Comparison of ENCODE assay signal across 15 mouse cellular contexts in genomic region chr6:62205013-62205412, GRCm38 (mm10).
DNase-seq lines count a peak whose midpoint lies in the region; ATAC-seq lines count a peak whose summit lies in the region.
"Had no signal": no experiment of that assay in that cellular context is flagged by ENCODE, and none has a peak within 500 bp of the region (broad histone marks: within the 10 kb centered on the region; RNA-seq: fewer than 3 reads in every experiment).

No protein-coding gene starts in this region.

- no peak overlapping the region for H3K9ac ChIP-seq in hindbrain, embryonic 11.5 days (ENCODE audit: low read depth, low read length)
- no peak overlapping the region for H3K9ac ChIP-seq in hindbrain, embryonic 14.5 days
- no peak overlapping the region for H3K9ac ChIP-seq in neural tube, embryonic 11.5 days (ENCODE audit: low read length)
- no peak overlapping the region for H3K9ac ChIP-seq in neural tube, embryonic 15.5 days (replicated peaks)
- H3K9ac ChIP-seq: forebrain, embryonic 12.5 days; intestine, embryonic 15.5 days; limb, embryonic 13.5 days; liver, embryonic 14.5 days had no signal

- H3K36me3 ChIP-seq in hindbrain, embryonic 11.5 days (ENCODE audit: control insufficient read depth, insufficient read depth, low read length) = no peaks in the 10 kb centered on the region
- no peaks in the 10 kb centered on the region for H3K36me3 ChIP-seq in hindbrain, embryonic 14.5 days (replicated peaks; ENCODE audit: control insufficient read depth, insufficient read depth)
- no peaks in the 10 kb centered on the region for H3K36me3 ChIP-seq in neural tube, embryonic 11.5 days (ENCODE audit: control insufficient read depth, insufficient read depth, low read length)
- no peaks in the 10 kb centered on the region for H3K36me3 ChIP-seq in neural tube, embryonic 15.5 days
- H3K36me3 ChIP-seq: forebrain, embryonic 12.5 days; intestine, embryonic 15.5 days; limb, embryonic 13.5 days had no signal

- ATAC-seq in hindbrain, embryonic 11.5 days (ENCODE audit: low FRiP score) = no peak
- ATAC-seq in hindbrain, embryonic 14.5 days (ENCODE audit: low FRiP score) = no peak
- ATAC-seq in neural tube, embryonic 11.5 days (ENCODE audit: insufficient read depth, low FRiP score, low TSS enrichment) = peak; percentile 65; the same call in 1 of the 2 replicates
- ATAC-seq in neural tube, embryonic 15.5 days (ENCODE audit: low FRiP score) = no peak
- ATAC-seq: intestine, embryonic 15.5 days had no signal

- no peak overlapping the region for H3K27ac ChIP-seq in hindbrain, embryonic 11.5 days (ENCODE audit: low read depth, low read length)
- no peak overlapping the region for H3K27ac ChIP-seq in hindbrain, embryonic 14.5 days
- no peak overlapping the region for H3K27ac ChIP-seq in neural tube, embryonic 11.5 days (ENCODE audit: low read depth, low read length)
- no peak overlapping the region for H3K27ac ChIP-seq in neural tube, embryonic 15.5 days (replicated peaks)
- H3K27ac ChIP-seq: forebrain, embryonic 12.5 days; intestine, embryonic 15.5 days; limb, embryonic 13.5 days; liver, embryonic 14.5 days; macrophage had no signal

- no peaks in the 10 kb centered on the region for H3K9me3 ChIP-seq in hindbrain, embryonic 11.5 days (ENCODE audit: control insufficient read depth, low read length)
- H3K9me3 ChIP-seq in hindbrain, embryonic 14.5 days (ENCODE audit: control insufficient read depth, low read length) = no peaks in the 10 kb centered on the region
- H3K9me3 ChIP-seq in neural tube, embryonic 11.5 days (ENCODE audit: control insufficient read depth, low read length) = no peaks in the 10 kb centered on the region
- no peaks in the 10 kb centered on the region for H3K9me3 ChIP-seq in neural tube, embryonic 15.5 days (replicated peaks)
- H3K9me3 ChIP-seq: forebrain, embryonic 12.5 days; intestine, embryonic 15.5 days; limb, embryonic 13.5 days had no signal

- no peak overlapping the region for H3K4me2 ChIP-seq in hindbrain, embryonic 11.5 days (replicated peaks; ENCODE audit: low read depth, low read length)
- H3K4me2 ChIP-seq in hindbrain, embryonic 14.5 days (replicated peaks) = no peak overlapping the region
- H3K4me2 ChIP-seq in neural tube, embryonic 11.5 days (ENCODE audit: low read depth) = no peak overlapping the region
- no peak overlapping the region for H3K4me2 ChIP-seq in neural tube, embryonic 15.5 days
- H3K4me2 ChIP-seq: forebrain, embryonic 12.5 days; intestine, embryonic 15.5 days; limb, embryonic 13.5 days had no signal

- no peaks in the 10 kb centered on the region for H3K4me1 ChIP-seq in hindbrain, embryonic 11.5 days (replicated peaks; ENCODE audit: control insufficient read depth, insufficient read depth, low read length)
- H3K4me1 ChIP-seq in hindbrain, embryonic 14.5 days (replicated peaks; ENCODE audit: control insufficient read depth, insufficient read depth, low read length) = no peaks in the 10 kb centered on the region
- no peaks in the 10 kb centered on the region for H3K4me1 ChIP-seq in neural tube, embryonic 11.5 days (ENCODE audit: control insufficient read depth, insufficient read depth, low read length)
- no peaks in the 10 kb centered on the region for H3K4me1 ChIP-seq in neural tube, embryonic 15.5 days
- H3K4me1 ChIP-seq: forebrain, embryonic 12.5 days; intestine, embryonic 15.5 days; limb, embryonic 13.5 days had no signal

- H3K27me3 ChIP-seq in hindbrain, embryonic 11.5 days (ENCODE audit: control insufficient read depth, insufficient read depth, low read length) = no peaks in the 10 kb centered on the region
- H3K27me3 ChIP-seq in hindbrain, embryonic 14.5 days (ENCODE audit: control insufficient read depth, insufficient read depth, low read length) = no peaks in the 10 kb centered on the region
- H3K27me3 ChIP-seq in neural tube, embryonic 11.5 days (ENCODE audit: control insufficient read depth, insufficient read depth, low read length) = no peaks in the 10 kb centered on the region
- H3K27me3 ChIP-seq in neural tube, embryonic 15.5 days (replicated peaks) = no peaks in the 10 kb centered on the region
- H3K27me3 ChIP-seq: forebrain, embryonic 12.5 days; intestine, embryonic 15.5 days; limb, embryonic 13.5 days had no signal

- no peak overlapping the region for H3K4me3 ChIP-seq in hindbrain, embryonic 11.5 days (ENCODE audit: low read depth, low read length)
- H3K4me3 ChIP-seq in hindbrain, embryonic 14.5 days (replicated peaks; ENCODE audit: low read length) = no peak overlapping the region
- H3K4me3 ChIP-seq in neural tube, embryonic 11.5 days (ENCODE audit: low read depth, low read length) = no peak overlapping the region
- H3K4me3 ChIP-seq in neural tube, embryonic 15.5 days (replicated peaks) = no peak overlapping the region
- H3K4me3 ChIP-seq: forebrain, embryonic 12.5 days; intestine, embryonic 15.5 days; limb, embryonic 13.5 days had no signal

- DNase-seq in hindbrain, embryonic 11.5 days (ENCODE audit: low spot score) = peak; percentile 4
- no peak for DNase-seq in hindbrain, embryonic 14.5 days (ENCODE audit: low spot score)
- DNase-seq in neural tube, embryonic 11.5 days (ENCODE audit: low spot score) = no peak
- DNase-seq in cerebellum, adult 8-10 months = peak; percentile 50
- DNase-seq in mesoderm, embryonic 11.5 days (ENCODE audit: low read depth, low spot score) = peak; percentile 37
- no peak for DNase-seq in spleen, adult 12 weeks (ENCODE audit: low spot score)
- DNase-seq in right cerebral cortex, adult 18-20 months = no peak
- DNase-seq: B cell, adult 2 months; thymus, postnatal 36 days had no signal

- WGBS in hindbrain, embryonic 11.5 days = 35% methylated on average over 2 of the region's 2 CpGs
- 34% methylated on average over 2 of the region's 2 CpGs for WGBS in hindbrain, embryonic 14.5 days
- WGBS in neural tube, embryonic 11.5 days = 43% methylated on average over 2 of the region's 2 CpGs
- WGBS in neural tube, embryonic 15.5 days = 33% methylated on average over 2 of the region's 2 CpGs

Comparison
In these comparisons a context has a peak if more than half of its experiments do, and no peak if none do; other contexts are left out.
1. DNase-seq: peak in hindbrain, embryonic 11.5 days (single experiment), cerebellum, adult 8-10 months (single experiment) and mesoderm, embryonic 11.5 days (single experiment); none in hindbrain, embryonic 14.5 days (single experiment), neural tube, embryonic 11.5 days (single experiment), spleen, adult 12 weeks (single experiment) and right cerebral cortex, adult 18-20 months (single experiment).